Mouse (Mus musculus) hindbrain, postnatal 0 days (tissue): ENCODE data around the gene Chst8. TPM values are rescaled to one million over a fixed set of nuclear protein-coding genes. Genes with fewer than 3 reads are reported as not detected.

Experiments
- ATAC-seq: fragments of 200-750 bp; cut with Nextera tagmentation; 2 replicates; pipeline ENCODE4 v1.8.0; 2017; ENCODE audit warnings: mild to moderate bottlenecking, moderate TSS enrichment, moderate library complexity
- DNase-seq: peaks from one replicate; pipeline ENCODE4 v3.0.0-alpha.2; 2015; ENCODE audit warnings: low spot score
- H3K27ac ChIP-seq: fragments of 300-500 bp; sonication (generic); 2 replicates; pipeline ENCODE4 v1.5.1; 2014; ENCODE audit warnings: mild to moderate bottlenecking
- H3K27me3 ChIP-seq: fragments of 300-500 bp; sonication (generic); 2 replicates; pipeline ENCODE4 v1.6.1; 2014; ENCODE audit warnings: low read length, mixed read lengths; ENCODE audit not compliant: insufficient read depth
- H3K36me3 ChIP-seq: fragments of 300-500 bp; sonication (generic); 2 replicates; pipeline ENCODE4 v1.6.1; 2014; ENCODE audit warnings: low read length, mixed read lengths; ENCODE audit not compliant: insufficient read depth
- H3K4me1 ChIP-seq: fragments of 300-500 bp; sonication (generic); 2 replicates; pipeline ENCODE4 v1.6.1; 2014; ENCODE audit warnings: antibody characterized with exemption, low read length, mixed read lengths; ENCODE audit not compliant: insufficient read depth
- H3K4me2 ChIP-seq: fragments of 300-500 bp; sonication (generic); 2 replicates; pipeline ENCODE4 v1.6.1; 2014; ENCODE audit warnings: low read depth, mild to moderate bottlenecking, low read length, moderate library complexity, mixed read lengths
- H3K4me3 ChIP-seq: fragments of 300-500 bp; sonication (generic); 2 replicates; pipeline ENCODE4 v1.5.1; 2014; ENCODE audit warnings: low read length
- H3K9ac ChIP-seq: fragments of 300-500 bp; sonication (generic); replicated peaks from 2 replicates; pipeline ENCODE4 v1.6.1; 2014; ENCODE audit warnings: mild to moderate bottlenecking, low read length, moderate library complexity, mixed read lengths
- H3K9me3 ChIP-seq: fragments of 300-500 bp; sonication (generic); 2 replicates; pipeline ENCODE4 v1.6.1; 2016; ENCODE audit warnings: low read length, mixed read lengths
- CTCF ChIP-seq: IDR thresholded peaks from 2 replicates; pipeline ENCODE4 v1.5.1; 2016; ENCODE audit warnings: antibody characterized with exemption, control low read depth, low read depth
- WGBS: fragments of 180-500 bp; shearing (Covaris S2); extraction: QIAGEN DNeasy Blood & Tissue Kit; methylation state at CpG from one replicate; pipeline ENCODE4 v1.1.7; 2014; 5-methylcytosine and 5-hydroxymethylcytosine counted together
- polyA plus RNA-seq: library from polyadenylated mRNA; unstranded; fragments of >200 nt; fragmentation: Nextera tagmentation; extraction: Ambion mirVana; gene quantifications from 2 replicates; pipeline ENCODE4 v1.2.1, GENCODE M21; 2015
- total RNA-seq: library from RNA; depleted of rRNA; stranded (reverse); fragments of >200 nt; gene quantifications from 2 replicates; pipeline ENCODE4 v1.2.3, GENCODE M21; 2014

Gene Chst8
- total and polyA plus RNA-seq, 2 experiments from 2014 or later: 10.0 to 27.8 TPM

DNA sequence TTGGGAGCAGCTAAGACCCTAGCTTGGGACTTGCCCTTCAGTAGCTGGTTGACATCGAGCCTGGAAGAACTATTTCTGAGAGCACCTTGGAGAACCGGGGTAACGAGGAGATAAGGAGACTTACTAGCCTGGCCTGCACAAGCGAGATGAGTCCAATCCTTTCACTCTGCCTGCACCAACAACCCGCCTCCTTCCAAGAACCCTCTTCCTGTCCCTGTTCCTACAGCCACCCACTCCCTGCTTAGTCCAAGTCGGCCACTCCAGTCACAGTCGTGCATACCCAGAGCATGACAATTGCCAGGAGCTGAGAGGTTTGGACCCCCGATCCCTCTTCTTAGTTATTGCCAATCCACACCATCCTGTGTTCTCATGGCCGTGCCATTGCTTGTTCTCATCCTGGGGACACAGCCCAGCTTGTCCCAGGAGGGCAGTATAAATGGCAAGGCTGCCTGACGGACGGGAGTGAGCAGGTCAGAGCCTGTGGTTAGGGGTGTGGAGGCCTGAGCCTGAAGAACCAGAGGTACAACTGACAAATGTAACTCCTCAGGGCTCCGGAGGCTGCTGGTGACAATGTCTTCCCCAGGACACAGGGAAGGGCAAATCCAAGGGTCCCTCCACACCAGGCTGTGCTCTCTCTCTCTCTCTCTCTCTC is 166.2 kb downstream of the Chst8 start:
- Histone ChIP-seq H3K9ac (no peak overlapping the region), H3K4me3 (no peak overlapping the region), H3K9me3 (no peaks in the 10 kb centered on the region), H3K4me2 (no peak overlapping the region), H3K27ac (no peak overlapping the region), H3K27me3 (no peaks in the 10 kb centered on the region), H3K36me3 (0 out of 2 replicates have a peak, but pooled peaks cover 8% of the 10 kb centered on the region), H3K4me1 (no peaks in the 10 kb centered on the region; the same call in 1 of the 2 replicates)
- ATAC-seq: no peak
- 88% methylated on average over 12 of the region's 12 CpGs for WGBS
- no peak for DNase-seq
- no peak for TF ChIP-seq CTCF

DNA sequence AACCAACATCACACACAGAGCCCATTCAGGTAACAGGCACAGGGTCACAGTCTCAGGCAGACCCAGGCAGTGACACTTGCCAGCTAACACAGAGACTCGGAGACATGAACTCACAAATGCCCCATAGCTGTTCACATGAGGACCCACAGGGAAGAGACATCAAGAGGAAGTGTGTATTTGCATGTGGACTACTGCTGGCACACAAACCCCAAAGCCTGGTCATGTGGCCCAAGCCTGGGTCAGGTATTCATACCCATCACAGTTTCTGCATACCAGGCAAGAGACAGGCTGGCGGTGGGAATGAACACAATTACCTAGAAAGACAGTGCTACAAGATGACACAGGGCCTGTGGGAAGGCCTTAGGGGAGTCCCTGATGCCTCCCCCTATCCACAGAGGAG is 166.9 kb downstream of the Chst8 start:
- no peak overlapping the region for H3K27ac ChIP-seq
- no peak overlapping the region for H3K9ac ChIP-seq
- DNase-seq (no peak), ATAC-seq (no peak)
- no peak overlapping the region for H3K4me3 ChIP-seq
- no peaks in the 10 kb centered on the region for H3K9me3 ChIP-seq
- H3K27me3 ChIP-seq: no peaks in the 10 kb centered on the region
- no peak for TF ChIP-seq CTCF
- H3K36me3 ChIP-seq: peaks cover 12% of the 10 kb centered on the region; the same call in 1 of the 2 replicates
- no peak overlapping the region for H3K4me2 ChIP-seq
- H3K4me1 ChIP-seq: no peaks in the 10 kb centered on the region; the same call in 1 of the 2 replicates
- 94% methylated on average over 2 of the region's 2 CpGs for WGBS

DNA sequence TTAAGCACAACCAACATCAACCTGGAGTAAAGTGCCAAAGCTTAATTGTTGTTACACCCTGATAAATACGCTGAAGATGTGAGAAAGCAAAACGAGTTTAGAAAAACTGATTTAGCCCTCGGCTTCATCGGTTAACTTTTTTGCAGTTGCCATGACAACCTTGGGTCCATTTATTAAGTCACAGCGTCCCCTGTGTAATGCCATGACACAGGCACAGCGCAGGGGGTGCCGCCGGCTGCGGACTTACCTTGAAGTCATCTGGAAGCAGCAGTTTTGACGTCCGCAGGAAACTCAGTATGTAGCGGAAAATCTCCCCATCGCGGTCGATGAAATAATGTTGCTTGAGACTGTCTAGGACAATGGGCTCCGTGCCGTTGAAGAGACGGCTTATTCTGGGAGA is 167.9 kb downstream of the Chst8 start:
- WGBS: 55% methylated on average over 18 of the region's 18 CpGs
- DNase-seq: peak; percentile 53
- Histone ChIP-seq H3K4me3 (no peak overlapping the region), H3K4me2 (no peak overlapping the region), H3K36me3 (peaks cover 22% of the 10 kb centered on the region; the same call in 1 of the 2 replicates), H3K27ac (no peak overlapping the region), H3K27me3 (no peaks in the 10 kb centered on the region), H3K9ac (no peak overlapping the region), H3K4me1 (no peaks in the 10 kb centered on the region; the same call in 1 of the 2 replicates), H3K9me3 (no peaks in the 10 kb centered on the region)
- TF ChIP-seq CTCF: peak; percentile 15; the same call in 1 of the 2 replicates
- ATAC-seq: no peak; the same call in 1 of the 2 replicates

DNA sequence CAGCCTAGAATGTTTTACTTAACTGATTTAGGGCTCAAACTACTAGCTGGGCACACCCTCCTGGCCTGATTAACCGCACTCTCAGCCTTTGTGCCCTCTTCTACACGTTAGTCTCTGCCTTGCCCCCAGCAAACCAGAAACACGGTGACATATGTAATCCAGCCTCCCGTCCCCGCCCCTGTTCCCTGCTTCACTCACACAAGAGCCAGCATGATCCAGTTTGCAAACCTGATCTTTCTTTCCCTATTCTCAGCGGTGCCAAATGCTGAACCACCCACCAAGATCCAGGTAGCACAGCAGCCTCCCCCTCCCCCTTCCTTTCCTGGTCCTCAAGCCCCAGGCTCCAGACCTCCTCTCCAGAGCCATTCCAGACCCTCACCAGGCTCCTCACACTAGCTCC is 169.2 kb downstream of the Chst8 start:
- Histone ChIP-seq H3K9me3 (no peaks in the 10 kb centered on the region), H3K9ac (no peak overlapping the region), H3K4me1 (no peaks in the 10 kb centered on the region; the same call in 1 of the 2 replicates), H3K4me3 (no peak overlapping the region), H3K4me2 (no peak overlapping the region), H3K36me3 (peaks cover 28% of the 10 kb centered on the region; the same call in 1 of the 2 replicates), H3K27ac (no peak overlapping the region), H3K27me3 (no peaks in the 10 kb centered on the region)
- DNase-seq (no peak), ATAC-seq (no peak)
- WGBS: 79% methylated on average over 6 of the region's 6 CpGs
- TF ChIP-seq CTCF: no peak

DNA sequence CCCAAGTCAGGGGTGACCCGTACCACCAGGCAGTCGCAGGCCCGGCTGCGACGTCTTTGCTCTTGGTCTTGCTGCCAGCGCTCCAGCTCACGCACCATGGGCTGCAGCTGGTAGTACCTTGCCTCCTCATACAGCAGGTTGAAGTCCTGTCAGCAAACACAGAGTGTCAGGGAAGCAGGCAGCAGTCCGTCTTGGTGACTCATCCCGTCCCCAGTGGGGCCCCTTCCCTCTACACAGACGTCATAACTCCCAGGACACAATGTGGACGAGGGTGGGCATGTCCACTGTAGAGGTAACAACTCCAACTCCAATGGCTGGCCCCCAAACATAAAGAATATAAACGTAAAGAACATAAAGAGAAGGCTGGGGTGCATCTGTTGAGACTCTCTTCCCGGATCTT is 170.5 kb downstream of the Chst8 start:
- no peaks in the 10 kb centered on the region for H3K9me3 ChIP-seq
- H3K9ac ChIP-seq: no peak overlapping the region
- no peak for TF ChIP-seq CTCF
- no peaks in the 10 kb centered on the region for H3K27me3 ChIP-seq
- ATAC-seq (no peak), DNase-seq (no peak)
- H3K4me2 ChIP-seq: no peak overlapping the region
- peaks cover 26% of the 10 kb centered on the region; the same call in 1 of the 2 replicates for H3K36me3 ChIP-seq
- 85% methylated on average over 13 of the region's 13 CpGs for WGBS
- H3K27ac ChIP-seq: no peak overlapping the region
- no peak overlapping the region for H3K4me3 ChIP-seq
- no peaks in the 10 kb centered on the region for H3K4me1 ChIP-seq

DNA sequence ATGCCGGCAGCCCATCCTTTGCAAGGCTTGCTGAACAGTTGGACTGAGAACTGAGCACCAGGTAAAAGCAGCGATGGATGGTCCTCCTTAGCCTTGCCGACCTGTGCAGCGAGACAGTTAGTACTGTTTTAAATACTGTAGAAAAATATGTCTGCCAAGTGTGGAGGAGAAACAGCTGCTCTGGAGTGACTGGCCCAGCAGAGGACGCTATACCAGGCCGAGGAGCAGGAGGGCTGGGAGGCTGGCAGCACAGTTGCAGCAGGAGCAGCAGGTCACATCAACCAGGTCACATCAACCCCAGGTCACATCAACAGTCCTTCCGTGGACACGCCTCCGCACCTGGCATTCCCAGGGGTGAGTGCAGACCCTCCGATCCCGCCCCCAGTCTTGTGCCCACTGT is 172.7 kb downstream of the Chst8 start:
- no peak overlapping the region for H3K9ac ChIP-seq
- ATAC-seq (peak; percentile 34; the same call in 1 of the 2 replicates), DNase-seq (no peak)
- peaks cover 26% of the 10 kb centered on the region; the same call in 1 of the 2 replicates for H3K36me3 ChIP-seq
- H3K4me1 ChIP-seq: no peaks in the 10 kb centered on the region
- no peak overlapping the region for H3K27ac ChIP-seq
- 93% methylated on average over 11 of the region's 11 CpGs for WGBS
- no peak overlapping the region for H3K4me2 ChIP-seq
- no peak overlapping the region for H3K4me3 ChIP-seq
- H3K27me3 ChIP-seq: no peaks in the 10 kb centered on the region
- TF ChIP-seq CTCF: no peak
- no peaks in the 10 kb centered on the region for H3K9me3 ChIP-seq

DNA sequence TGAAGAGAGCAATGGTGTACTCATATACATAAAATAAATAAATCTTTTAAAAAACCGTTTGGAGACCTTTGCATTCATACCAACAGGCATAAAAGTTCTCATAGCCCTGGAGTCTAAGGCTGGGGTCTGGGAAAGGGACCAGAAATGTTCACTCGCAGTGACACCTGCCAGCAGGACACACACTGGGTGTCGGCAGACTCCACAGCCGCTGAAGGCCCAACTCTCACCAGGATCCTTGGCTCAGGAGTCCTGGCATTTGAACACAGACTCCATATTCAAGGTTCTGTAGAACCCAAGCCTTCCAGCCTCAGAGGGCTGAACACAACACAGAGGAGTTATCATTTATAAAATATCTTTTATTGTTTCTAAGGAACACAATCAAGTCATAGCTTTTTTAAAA is 175.8 kb downstream of the Chst8 start:
- no peak for DNase-seq
- TF ChIP-seq CTCF: no peak
- H3K36me3 ChIP-seq: peaks cover 22% of the 10 kb centered on the region; the same call in 1 of the 2 replicates
- no peaks in the 10 kb centered on the region for H3K9me3 ChIP-seq
- H3K9ac ChIP-seq: no peak overlapping the region
- ATAC-seq: no peak
- H3K4me1 ChIP-seq: no peaks in the 10 kb centered on the region
- no peak overlapping the region for H3K27ac ChIP-seq
- WGBS: 54% methylated on average over 4 of the region's 4 CpGs
- no peaks in the 10 kb centered on the region for H3K27me3 ChIP-seq
- H3K4me3 ChIP-seq: no peak overlapping the region
- no peak overlapping the region for H3K4me2 ChIP-seq
